Mouse (Mus musculus) myocyte (in vitro differentiated cells): Measurements from ENCODE around the gene Schip1.

ENCODE experiments used
- CEBPB ChIP-seq: IDR thresholded peaks from 2 replicates; pipeline ENCODE4 v1.6.1; 2011; ENCODE audit warnings: mild to moderate bottlenecking, moderate library complexity; ENCODE audit not compliant: poor library complexity, insufficient read depth, severe bottlenecking
- E2F4 ChIP-seq: IDR thresholded peaks from one replicate; pipeline ENCODE4 v1.6.1; 2011; ENCODE audit warnings: mild to moderate bottlenecking, control low read depth, moderate library complexity; ENCODE audit not compliant: insufficient read depth
- MAX ChIP-seq: IDR thresholded peaks from one replicate; pipeline ENCODE4 v1.6.1; 2011; ENCODE audit warnings: low read depth, mild to moderate bottlenecking, control low read depth
- MYOD1 ChIP-seq, 3 experiments: IDR thresholded peaks; one replicate each; pipeline ENCODE4 v1.6.1; 2011; ENCODE audit warnings: control low read depth in 2 of 3, low read depth in 2 of 3, mild to moderate bottlenecking in 2 of 3, moderate library complexity in 1 of 3; ENCODE audit not compliant: insufficient read length in 2 of 3, control insufficient read depth in 1 of 3
- POLR2A ChIP-seq: IDR thresholded peaks from one replicate; pipeline ENCODE4 v1.6.1; 2011; ENCODE audit warnings: low read depth, mild to moderate bottlenecking, control low read depth, moderate library complexity; ENCODE audit not compliant: insufficient read length
- POLR2AphosphoS2 ChIP-seq: IDR thresholded peaks from one replicate; pipeline ENCODE4 v1.6.1; 2011; ENCODE audit warnings: low read depth, control low read depth; ENCODE audit not compliant: insufficient read length
- REST ChIP-seq: IDR thresholded peaks from one replicate; pipeline ENCODE4 v1.6.1; 2011; ENCODE audit warnings: mild to moderate bottlenecking, control low read depth, moderate library complexity; ENCODE audit not compliant: insufficient read depth, insufficient read length
- SRF ChIP-seq: IDR thresholded peaks from one replicate; pipeline ENCODE4 v1.6.1; 2011; ENCODE audit warnings: low read depth; ENCODE audit not compliant: control insufficient read depth, insufficient read length
- TCF12 ChIP-seq: IDR thresholded peaks from one replicate; pipeline ENCODE4 v1.6.1; 2011; ENCODE audit warnings: mild to moderate bottlenecking, control low read depth; ENCODE audit not compliant: poor library complexity, insufficient read depth, severe bottlenecking
- TCF3 ChIP-seq: IDR thresholded peaks from one replicate; pipeline ENCODE4 v1.6.1; 2011; ENCODE audit warnings: low read depth, control low read depth; ENCODE audit not compliant: insufficient read length
- USF1 ChIP-seq: IDR thresholded peaks from one replicate; pipeline ENCODE4 v1.6.1; 2011; ENCODE audit warnings: low read depth, mild to moderate bottlenecking, control low read depth, moderate library complexity

DNA sequence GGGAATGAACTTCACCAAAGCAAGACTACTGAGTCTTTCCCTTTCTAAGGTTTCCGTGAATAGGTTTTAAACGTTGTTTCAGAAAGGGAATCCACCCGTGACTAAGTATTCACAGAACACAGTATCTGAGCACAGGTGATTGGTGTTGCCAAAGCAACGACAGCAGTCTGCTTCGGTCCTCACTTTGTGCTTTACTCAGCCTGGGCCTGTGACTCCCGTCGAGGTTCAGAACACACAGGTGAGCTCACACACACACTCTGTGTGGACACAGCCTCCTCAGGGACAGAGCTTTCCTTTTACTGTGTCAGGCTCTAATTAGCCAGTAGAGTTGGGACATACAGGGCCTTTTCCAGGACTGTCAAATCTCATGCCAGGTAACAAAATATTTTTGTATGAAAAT lies 369.8 kb downstream of the Schip1 start:
- TF ChIP-seq POLR2A (no peak), MAX (no peak), CEBPB (no peak), REST (no peak), POLR2AphosphoS2 (no peak), MYOD1 (IDR thresholded peaks at IDR 0.05; ENCODE audit: control insufficient read depth in 1 of 3, insufficient read length in 2 of 3, low read depth in 2 of 3) (no peak), USF1 (no peak), TCF12 (no peak), SRF (no peak), E2F4 (no peak), TCF3 (no peak)
